Mouse (Mus musculus) liver, postnatal 0 days (tissue): Measurements from ENCODE around the gene Csrnp1.

ENCODE experiments used
- CTCF ChIP-seq: sonication (generic); IDR thresholded peaks from 2 replicates; pipeline ENCODE4 v1.5.1; 2016; ENCODE audit warnings: antibody characterized with exemption, low read depth
- EP300 ChIP-seq: IDR thresholded peaks from 2 replicates; pipeline ENCODE4 v1.6.1; 2016; ENCODE audit warnings: antibody characterized with exemption, low read depth, mild to moderate bottlenecking

- no peak for TF ChIP-seq CTCF
- TF ChIP-seq EP300 = no peak
Measured at GRCm38 (mm10) chr9:120012781-120013180, 28.3 kb upstream of the Csrnp1 start.
